Mouse (Mus musculus) liver, embryonic 11.5 days (tissue): ENCODE measurements around the gene Polr3g. TPM values are rescaled to one million over a fixed set of nuclear protein-coding genes. Genes with fewer than 3 reads are reported as not detected.
"Not testable (repeated sequence)": the region's sequence is repeated elsewhere in the genome, so short reads cannot be mapped to it uniquely, and the experiment has no call there.

Experiments used
- ATAC-seq: fragments of 200-750 bp; cut with Nextera tagmentation; replicated peaks from 2 replicates; pipeline ENCODE4 v1.8.0; 2017; ENCODE audit warnings: moderate number of reproducible peaks, mild to moderate bottlenecking, moderate TSS enrichment, moderate library complexity; ENCODE audit not compliant: low FRiP score
- DNase-seq: peaks from one replicate; pipeline ENCODE4 v3.0.0-alpha.2; 2017; ENCODE audit warnings: low spot score
- H3K27ac ChIP-seq: fragments of 300-500 bp; sonication (generic); 2 replicates; pipeline ENCODE4 v1.5.1; 2014; ENCODE audit warnings: mild to moderate bottlenecking, low read depth, low read length, control low read depth
- H3K27me3 ChIP-seq: fragments of 300-500 bp; sonication (generic); replicated peaks from 2 replicates; pipeline ENCODE4 v1.6.1; 2014; ENCODE audit warnings: low read length, mixed read lengths; ENCODE audit not compliant: control insufficient read depth, insufficient read depth
- H3K36me3 ChIP-seq: fragments of 300-500 bp; sonication (generic); 2 replicates; pipeline ENCODE4 v1.6.1; 2014; ENCODE audit warnings: mild to moderate bottlenecking, low read length, moderate library complexity, mixed read lengths; ENCODE audit not compliant: control insufficient read depth, insufficient read depth
- H3K4me1 ChIP-seq: fragments of 300-500 bp; sonication (generic); replicated peaks from 2 replicates; pipeline ENCODE4 v1.6.1; 2014; ENCODE audit warnings: low read length, mixed read lengths; ENCODE audit not compliant: control insufficient read depth, insufficient read depth
- H3K4me2 ChIP-seq: fragments of 300-500 bp; sonication (generic); 2 replicates; pipeline ENCODE4 v1.6.1; 2014; ENCODE audit warnings: mild to moderate bottlenecking, control low read depth, moderate library complexity
- H3K4me3 ChIP-seq: fragments of 300-500 bp; sonication (generic); 2 replicates; pipeline ENCODE4 v1.5.1; 2014; ENCODE audit warnings: low read depth, low read length, control low read depth
- H3K9ac ChIP-seq: fragments of 300-500 bp; sonication (generic); 2 replicates; pipeline ENCODE4 v1.6.1; 2014; ENCODE audit warnings: low read depth, low read length, control low read depth
- H3K9me3 ChIP-seq: fragments of 300-500 bp; sonication (generic); 2 replicates; pipeline ENCODE4 v1.6.1; 2016; ENCODE audit warnings: low read length, inconsistent platforms, mixed read lengths; ENCODE audit not compliant: control insufficient read depth
- WGBS: fragments of 180-500 bp; shearing (Covaris S2); extraction: QIAGEN DNeasy Blood & Tissue Kit; methylation state at CpG from one replicate; pipeline ENCODE4 v1.1.7; 2014; 5-methylcytosine and 5-hydroxymethylcytosine counted together
- polyA plus RNA-seq: library from polyadenylated mRNA; unstranded; fragments of >200 nt; fragmentation: Nextera tagmentation; extraction: Ambion mirVana; gene quantifications from 2 replicates; pipeline ENCODE4 v1.2.1, GENCODE M21; 2014

Gene Polr3g
- polyA plus RNA-seq, 1 experiment from 2014 or later, result 26.3 TPM

DNA sequence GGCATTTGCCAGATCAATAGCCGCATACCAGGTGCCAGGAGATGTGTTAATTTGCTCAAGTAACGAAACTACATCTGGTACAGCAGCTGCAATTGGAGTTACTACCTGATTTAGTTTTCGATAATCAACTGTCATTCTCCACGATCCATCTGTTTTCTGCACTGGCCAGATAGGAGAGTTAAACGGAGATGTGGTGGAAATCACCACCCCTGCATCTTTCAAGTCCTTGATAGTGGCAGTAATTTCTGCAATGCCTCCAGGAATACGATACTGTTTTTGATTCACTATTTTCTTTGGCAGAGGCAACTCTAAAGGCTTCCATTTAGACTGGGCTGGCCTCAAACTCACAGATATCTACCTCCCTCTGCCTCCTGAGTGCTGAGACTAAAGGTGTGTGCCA lies 60.4 kb downstream of the Polr3g start:
- H3K27ac ChIP-seq, H3K9me3 ChIP-seq, H3K9ac ChIP-seq, H3K4me3 ChIP-seq, ATAC-seq, DNase-seq, H3K27me3 ChIP-seq, H3K36me3 ChIP-seq, H3K4me1 ChIP-seq: not testable (repeated sequence)
- 49% methylated on average over 4 of the region's 6 CpGs for WGBS
- peak overlapping the region; percentile 20; the same call in 1 of the 2 replicates for H3K4me2 ChIP-seq

DNA sequence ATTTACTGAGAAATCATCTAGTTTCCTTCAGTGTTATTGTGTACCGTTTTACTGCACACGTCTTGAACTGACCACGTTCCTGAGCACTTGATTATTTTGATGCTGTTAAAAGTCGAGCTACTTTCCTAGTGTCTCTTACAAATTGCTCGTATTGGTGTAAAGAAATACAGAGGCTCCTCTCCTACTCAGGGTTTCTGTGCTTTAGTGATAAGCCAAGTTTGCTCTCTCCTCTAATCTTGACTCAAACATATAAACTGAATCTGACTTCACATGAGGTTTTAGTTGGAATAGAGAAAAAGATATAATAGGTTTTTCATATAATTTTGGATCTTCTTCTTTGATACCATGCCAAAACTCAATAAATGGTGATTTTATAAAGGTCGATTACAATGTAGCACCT lies 64.5 kb downstream of the Polr3g start:
- whole genome bisulfite sequencing, result 55% methylated on average over 6 of the region's 6 CpGs
- Histone ChIP-seq H3K27ac (peak overlapping the region; percentile 54), H3K4me3 (no peak overlapping the region), H3K4me2 (peak overlapping the region; percentile 26; the same call in 1 of the 2 replicates), H3K9ac (no peak overlapping the region), H3K9me3 (no peaks in the 10 kb centered on the region), H3K27me3 (no peaks in the 10 kb centered on the region), H3K4me1 (peaks cover 11% of the 10 kb centered on the region), H3K36me3 (no peaks in the 10 kb centered on the region)
- ATAC-seq (peak; percentile 52), DNase-seq (no peak)

DNA sequence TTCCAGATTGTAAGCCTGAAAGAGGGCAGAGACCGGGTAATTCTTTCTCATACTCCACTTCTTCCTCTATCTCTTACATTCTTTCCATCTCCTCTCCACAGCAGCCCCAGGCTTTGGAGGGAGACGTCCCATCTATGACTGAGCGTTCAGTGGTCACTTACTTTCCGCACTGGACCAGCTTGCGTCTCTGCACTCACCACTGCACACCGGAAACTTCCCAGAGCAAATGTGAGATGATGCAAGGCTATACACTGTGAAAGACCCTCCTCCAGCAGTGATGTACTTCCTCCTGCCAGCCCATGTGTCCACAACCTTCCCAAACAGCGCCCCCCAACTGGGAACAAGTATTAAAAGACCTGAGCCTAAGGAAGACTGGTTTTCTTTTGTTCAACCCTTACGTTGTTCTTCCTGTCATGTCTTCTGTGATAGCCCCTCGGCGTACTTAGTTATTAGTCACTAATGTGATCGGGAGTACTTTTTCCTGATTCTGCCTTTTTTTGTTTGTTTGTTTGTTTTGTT lies 66.7 kb downstream of the Polr3g start:
- Histone ChIP-seq H3K27me3 (no peaks in the 10 kb centered on the region), H3K9me3 (no peaks in the 10 kb centered on the region), H3K9ac (no peak overlapping the region), H3K4me1 (peaks cover 11% of the 10 kb centered on the region), H3K27ac (no peak overlapping the region), H3K4me3 (no peak overlapping the region), H3K36me3 (no peaks in the 10 kb centered on the region), H3K4me2 (no peak overlapping the region)
- no peak for DNase-seq
- WGBS, result 90% methylated on average over 11 of the region's 11 CpGs
- ATAC-seq, result no peak

DNA sequence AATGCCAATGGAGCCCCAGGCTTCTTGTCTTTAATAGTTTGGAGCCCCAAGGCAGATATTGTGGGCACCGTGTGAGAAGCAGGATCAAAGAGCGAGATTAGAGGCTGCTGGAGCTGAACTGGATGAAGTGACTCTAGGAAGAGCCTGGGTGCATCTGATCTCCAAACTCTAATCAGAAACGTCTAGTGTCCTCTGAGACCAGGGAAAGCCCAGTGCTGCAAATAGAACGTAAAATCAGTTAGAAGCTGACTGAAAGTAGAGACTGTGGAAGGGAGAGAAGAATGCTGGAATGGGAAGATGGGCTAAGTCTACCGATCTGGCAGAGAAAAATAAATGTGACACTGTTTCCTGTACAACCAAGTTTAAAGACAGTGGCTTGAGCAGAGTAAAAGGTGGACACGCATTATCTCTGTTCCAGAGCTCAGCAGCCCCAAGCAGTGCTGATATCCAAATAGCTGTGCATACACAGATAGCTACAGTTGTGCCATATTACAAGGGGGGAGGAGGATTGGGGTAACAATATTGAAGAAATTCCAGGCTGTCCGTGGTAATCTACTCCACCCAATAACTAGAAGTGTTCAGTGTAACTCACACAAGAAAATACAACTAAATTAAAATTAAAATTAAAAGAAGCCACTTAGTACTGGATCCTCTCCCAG lies 68.2 kb downstream of the Polr3g start:
- Histone ChIP-seq H3K27ac (peak overlapping the region; percentile 89), H3K4me1 (peaks cover 11% of the 10 kb centered on the region), H3K27me3 (no peaks in the 10 kb centered on the region), H3K36me3 (no peaks in the 10 kb centered on the region), H3K9ac (peak overlapping the region; percentile 31; the same call in 1 of the 2 replicates), H3K4me3 (no peak overlapping the region), H3K4me2 (peak overlapping the region; percentile 57), H3K9me3 (no peaks in the 10 kb centered on the region)
- ATAC-seq, result peak; percentile 97
- DNase-seq, result peak; percentile 33
- WGBS, result 34% methylated on average over 7 of the region's 7 CpGs

DNA sequence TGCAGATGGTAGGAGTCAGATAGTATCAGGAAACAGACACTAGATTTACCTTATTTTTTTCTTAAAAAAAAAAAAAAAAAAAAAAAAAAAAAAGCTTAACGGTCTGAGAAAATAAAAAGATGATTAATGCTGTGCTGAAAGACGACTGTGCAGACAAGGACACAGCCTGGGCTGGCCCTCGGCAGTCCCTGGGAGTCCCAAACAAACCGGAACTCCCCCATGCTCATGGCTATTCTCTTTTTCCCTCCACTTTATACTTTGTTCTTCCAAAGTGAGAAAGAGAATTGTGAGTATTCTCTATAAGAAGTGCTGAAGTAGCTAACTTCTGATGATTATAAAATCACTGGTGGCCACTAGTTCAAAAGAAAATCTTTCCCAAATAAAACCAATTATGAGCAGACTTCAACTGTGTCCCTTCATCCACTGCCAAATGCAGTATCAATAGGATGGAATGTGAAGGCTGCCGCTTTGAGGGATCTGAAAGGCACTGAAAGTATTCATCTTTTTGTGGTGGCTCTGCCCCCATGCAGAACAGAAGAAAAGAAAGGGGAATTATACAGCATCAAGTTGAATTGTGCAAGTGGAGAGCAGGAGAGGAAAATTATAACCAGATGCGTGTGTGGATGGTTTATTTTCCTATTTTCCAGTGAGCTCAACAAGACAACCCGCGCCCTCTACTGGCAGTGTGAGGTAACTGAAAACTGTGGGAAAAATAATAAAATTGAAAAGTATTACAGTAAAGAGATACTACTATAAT lies 69.3 kb downstream of the Polr3g start:
- WGBS, result 33% methylated on average over 8 of the region's 8 CpGs
- no peak for ATAC-seq

DNA sequence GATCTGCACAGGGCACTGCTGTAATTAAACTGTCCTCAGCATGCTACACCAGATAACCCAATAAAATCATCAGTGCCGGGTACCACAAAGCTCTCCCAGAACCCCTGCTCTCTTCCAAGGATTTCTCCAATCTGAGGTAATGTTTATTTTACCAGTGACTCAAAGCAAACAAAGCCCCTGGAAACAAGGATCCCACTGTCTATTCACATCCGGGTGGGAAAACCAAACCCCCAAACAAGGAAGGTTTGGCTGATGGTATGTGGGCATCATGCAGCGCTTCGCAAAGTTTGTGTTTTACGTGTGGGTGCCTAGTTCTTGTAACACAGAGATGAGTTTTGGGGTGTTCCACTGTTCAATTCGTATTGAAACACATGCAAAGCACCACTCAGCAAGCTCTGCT lies 69.9 kb downstream of the Polr3g start:
- no peak for DNase-seq
- H3K36me3 ChIP-seq, result no peaks in the 10 kb centered on the region
- no peak overlapping the region for H3K4me2 ChIP-seq
- no peak overlapping the region for H3K27ac ChIP-seq
- H3K9ac ChIP-seq, result no peak overlapping the region
- H3K27me3 ChIP-seq, result no peaks in the 10 kb centered on the region
- H3K9me3 ChIP-seq, result no peaks in the 10 kb centered on the region
- H3K4me3 ChIP-seq, result no peak overlapping the region
- WGBS, result 60% methylated on average over 6 of the region's 6 CpGs
- ATAC-seq, result no peak
- H3K4me1 ChIP-seq, result peaks cover 11% of the 10 kb centered on the region; the same call in 1 of the 2 replicates

More for the DNA sequence above, 69.3 kb downstream of the Polr3g start:
- Histone ChIP-seq H3K9ac (no peak overlapping the region), H3K4me2 (peak overlapping the region; percentile 33; the same call in 1 of the 2 replicates), H3K27me3 (no peaks in the 10 kb centered on the region), H3K4me3 (no peak overlapping the region), H3K4me1 (peaks cover 11% of the 10 kb centered on the region; the same call in 1 of the 2 replicates), H3K9me3 (no peaks in the 10 kb centered on the region), H3K27ac (no peak overlapping the region), H3K36me3 (no peaks in the 10 kb centered on the region)
- DNase-seq, result peak; percentile 39

DNA sequence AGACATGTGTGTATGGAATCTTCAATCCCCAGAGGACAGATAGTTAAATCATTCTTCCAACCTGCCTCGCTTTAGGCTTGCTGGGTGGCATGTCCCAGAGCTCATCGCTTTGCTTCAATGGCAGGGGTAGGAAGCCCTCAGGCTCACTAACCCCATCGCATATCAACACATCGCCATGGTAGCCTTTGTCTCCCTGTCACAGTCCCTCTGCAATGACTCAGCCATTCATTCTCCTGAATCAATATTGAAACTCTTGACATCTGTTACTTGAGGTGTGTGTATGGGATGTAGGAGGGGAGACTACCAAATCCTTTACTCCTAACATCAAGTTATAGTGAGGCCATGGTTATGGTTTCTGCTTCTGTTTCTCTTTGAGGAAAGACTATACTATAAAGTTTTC lies 71.2 kb downstream of the Polr3g start:
- 47% methylated on average over 4 of the region's 4 CpGs for WGBS
- Histone ChIP-seq H3K9me3 (no peaks in the 10 kb centered on the region), H3K36me3 (no peaks in the 10 kb centered on the region), H3K4me3 (no peak overlapping the region), H3K27ac (no peak overlapping the region), H3K4me1 (peaks cover 8% of the 10 kb centered on the region; the same call in 1 of the 2 replicates), H3K9ac (no peak overlapping the region), H3K4me2 (no peak overlapping the region), H3K27me3 (peaks cover 2% of the 10 kb centered on the region; the same call in 1 of the 2 replicates)
- ATAC-seq (no peak), DNase-seq (no peak)

DNA sequence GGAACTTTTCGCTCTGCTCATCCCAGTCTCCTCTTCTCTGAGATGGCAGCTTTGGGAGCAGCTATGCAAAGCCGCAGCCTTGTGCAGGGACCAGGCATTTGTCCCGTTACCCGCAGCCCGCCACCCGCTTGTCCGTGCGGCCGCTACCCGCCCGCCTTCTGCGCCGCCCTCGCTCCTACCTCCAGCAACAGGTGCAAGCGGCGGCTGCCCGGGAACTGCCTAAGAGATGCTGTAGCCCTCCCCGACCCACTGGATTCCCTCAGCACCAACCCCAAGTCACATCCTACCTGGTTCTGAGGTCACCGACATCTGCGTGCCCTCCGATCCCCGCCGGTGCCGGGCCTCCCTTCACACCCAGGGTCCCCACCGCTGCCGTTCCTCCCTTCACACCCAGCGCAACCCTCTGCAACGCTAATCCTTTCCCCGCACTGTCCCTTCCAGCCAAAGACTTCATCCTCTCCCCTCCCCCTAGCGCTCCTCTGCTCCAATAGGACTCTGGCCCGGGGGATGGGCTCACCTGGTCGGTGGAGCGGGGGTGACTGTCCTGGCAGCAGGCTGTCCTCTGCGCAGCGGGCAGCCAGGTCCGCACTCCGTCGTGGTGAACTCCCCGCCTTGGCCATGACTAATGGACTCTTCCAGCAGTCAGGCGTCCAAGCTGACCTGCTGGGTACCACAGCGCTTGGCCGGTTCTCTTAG lies 77.9 kb downstream of the Polr3g start, which contains the start of gene Adgrv1:
Gene Adgrv1, minus strand, starts transcription at position 435 of the 696 bp plus-strand sequence.
- no peak within 1 kb of the TSS for H3K9ac ChIP-seq
- peak; percentile 63 for DNase-seq

More for the DNA sequence above, 77.9 kb downstream of the Polr3g start, which contains the start of gene Adgrv1:
- peak; percentile 90 for ATAC-seq
- 5% methylated on average over 42 of the region's 42 CpGs for WGBS
- Histone ChIP-seq H3K27ac (no peak within 1 kb of the TSS), H3K27me3 (peaks cover 33% of the 10 kb centered on the region), H3K9me3 (no peaks in the 10 kb centered on the region), H3K4me3 (peak within 1 kb of the TSS; percentile 39), H3K4me2 (peak within 1 kb of the TSS; percentile 68), H3K36me3 (no peaks in the 10 kb centered on the region), H3K4me1 (no peaks in the 10 kb centered on the region)
